Mouse (Mus musculus): ENCODE measurements around the gene Six1.

The Six1 gene

GRCm38 (mm10) chr12:73034901-73035895 is 18.5 kb downstream of the Six1 start:
- no peak for DNase-seq

DNA sequence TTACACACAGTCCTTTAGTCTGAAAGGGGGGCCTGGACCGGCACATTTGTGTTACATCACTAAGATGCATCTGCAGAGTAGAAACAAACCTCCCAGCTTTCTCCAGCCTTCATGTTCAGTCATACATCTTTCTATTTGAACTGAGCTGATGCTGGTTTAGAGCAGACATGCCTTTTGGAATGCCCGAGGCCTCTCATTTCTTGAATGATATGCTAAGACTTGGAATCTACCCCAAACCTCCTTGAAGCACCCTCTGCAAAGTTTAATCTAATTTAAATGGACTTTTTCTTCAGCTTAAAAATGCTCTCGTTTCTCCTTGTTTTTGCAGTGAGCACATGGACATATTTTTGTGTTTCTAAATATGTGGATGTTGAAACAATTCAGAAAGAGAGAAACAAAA is 21.0 kb downstream of the Six1 start:
- no peak for DNase-seq

- no peak for DNase-seq
These were observed 22.4 kb downstream of the Six1 start for GRCm38 (mm10) chr12:73031315-73031714.

- peak; percentile 21 for DNase-seq
These were observed 28.2 kb downstream of the Six1 start for GRCm38 (mm10) chr12:73025490-73025889.

DNA sequence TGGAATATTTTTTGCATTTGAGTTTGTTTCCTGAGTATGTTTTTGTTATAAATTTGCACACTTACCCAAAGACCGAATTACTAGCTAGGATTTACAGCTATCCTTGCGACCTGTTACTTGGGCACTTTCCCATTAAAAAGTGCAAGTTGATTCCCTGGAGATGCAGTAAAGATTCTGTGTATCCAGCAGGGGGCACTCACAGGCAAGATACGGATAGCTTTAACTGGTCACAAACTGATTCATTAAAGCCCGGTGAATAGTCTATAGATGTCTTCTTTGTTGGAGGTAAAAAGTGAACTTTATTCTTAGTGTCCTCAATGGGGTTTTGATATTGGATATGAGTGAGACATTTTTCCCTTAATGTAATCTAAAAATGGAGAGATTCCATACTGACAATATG is 32.7 kb downstream of the Six1 start:
- DNase-seq: peak; percentile 80

GRCm38 (mm10) chr12:73020422-73020821 is 33.3 kb downstream of the Six1 start:
- no peak for DNase-seq

GRCm38 (mm10) chr12:73018838-73019237 is 34.8 kb downstream of the Six1 start:
- DNase-seq: no peak

GRCm38 (mm10) chr12:73016171-73016570 is 37.5 kb downstream of the Six1 start:
- no peak for DNase-seq

GRCm38 (mm10) chr12:73014311-73014710 is 39.4 kb downstream of the Six1 start:
- DNase-seq: no peak

- peak; percentile 6 for DNase-seq
These were observed 40.9 kb downstream of the Six1 start for GRCm38 (mm10) chr12:73012824-73013223.

GRCm38 (mm10) chr12:73012136-73012785 is 41.4 kb downstream of the Six1 start:
- no peak for DNase-seq

GRCm38 (mm10) chr12:73002903-73003302 is 50.8 kb downstream of the Six1 start:
- DNase-seq: peak; percentile 25

DNA sequence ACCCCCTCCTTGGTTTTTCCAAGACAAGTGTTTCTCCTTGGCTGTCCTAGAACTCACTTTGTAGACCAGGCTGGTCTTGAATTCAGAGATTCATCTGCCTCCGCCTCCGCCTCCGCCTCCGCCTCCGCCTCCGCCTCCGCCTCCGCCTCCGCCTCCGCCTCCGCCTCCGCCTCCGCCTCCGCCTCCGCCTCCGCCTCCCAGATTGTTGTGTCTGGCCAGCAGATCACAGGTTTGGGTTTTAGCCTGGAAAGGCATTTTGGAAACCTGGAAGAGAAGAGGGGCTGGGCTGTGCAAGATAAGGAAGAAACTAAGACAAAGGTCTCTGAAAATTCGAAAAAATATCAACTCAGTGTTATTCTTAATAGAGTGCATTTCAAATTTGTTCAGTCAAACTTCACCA is 51.4 kb downstream of the Six1 start:
- peak; percentile 65 for DNase-seq

DNA sequence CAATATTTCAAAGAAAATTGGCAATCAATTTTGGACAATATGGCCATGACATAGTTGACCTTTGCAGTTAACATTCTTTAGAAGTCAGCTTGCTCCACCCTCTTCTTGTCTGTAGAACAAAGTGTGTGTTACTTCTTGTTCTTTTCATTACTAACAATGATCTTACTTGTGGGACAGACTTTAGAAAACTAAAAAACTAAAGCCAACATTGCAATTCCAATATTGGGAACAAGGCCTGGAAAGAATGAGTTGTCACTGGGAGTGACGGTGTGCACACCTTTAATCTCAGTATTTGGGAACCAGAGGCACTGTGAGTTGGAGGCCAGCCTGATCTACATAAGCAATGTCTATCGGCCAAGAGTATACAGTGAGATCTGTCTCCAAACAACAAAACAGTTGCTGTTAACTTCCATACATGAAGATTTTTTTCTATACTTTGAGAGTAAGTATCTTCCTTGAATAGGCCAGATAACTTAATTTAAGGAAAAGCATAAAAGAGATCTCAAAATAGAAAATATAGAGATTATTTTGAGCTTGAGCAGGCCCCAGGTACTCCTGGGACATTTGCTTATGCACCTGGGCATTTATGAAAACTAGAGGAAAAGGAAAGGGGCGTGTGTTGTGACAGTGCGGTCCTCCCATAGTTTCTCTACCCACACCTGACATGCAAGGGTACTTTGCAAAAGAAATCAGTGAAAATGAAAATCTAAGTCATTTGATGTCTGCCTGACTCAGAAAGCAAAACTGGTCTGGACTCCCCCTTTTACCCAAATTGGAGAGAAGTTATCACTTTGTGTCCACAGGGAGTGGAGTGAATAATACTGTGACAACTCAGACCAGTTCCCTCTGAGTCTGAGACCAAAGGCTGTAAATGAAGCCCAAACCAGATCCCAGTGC is 55.3 kb downstream of the Six1 start:
- no peak for DNase-seq

DNA sequence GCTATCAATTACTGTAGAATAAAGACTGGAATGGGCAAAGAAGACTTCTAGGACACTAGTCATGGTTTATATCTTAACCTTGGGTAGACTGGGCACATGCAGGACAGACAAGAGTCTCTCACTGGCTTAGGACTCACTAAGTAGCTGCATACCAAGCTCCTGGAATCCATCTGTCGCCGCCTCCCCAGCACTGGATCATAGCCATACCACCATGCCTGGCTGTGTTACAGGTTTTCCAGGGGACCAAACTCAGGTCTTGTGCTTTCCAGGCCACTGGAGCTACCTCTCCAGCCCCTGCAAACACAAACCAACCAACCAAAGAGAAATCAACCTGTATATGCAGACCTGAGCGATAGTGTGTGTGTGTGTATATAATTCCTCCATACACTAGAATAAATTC is 57.0 kb downstream of the Six1 start:
- no peak for DNase-seq
